Mouse (Mus musculus): ENCODE measurements around the gene Gspt1. TPM values are rescaled to one million over a fixed set of nuclear protein-coding genes. Genes with fewer than 3 reads are reported as not detected.

The Gspt1 gene
- total and polyA plus RNA-seq, 3 experiments: 135 to 562 (median 196) TPM

DNA sequence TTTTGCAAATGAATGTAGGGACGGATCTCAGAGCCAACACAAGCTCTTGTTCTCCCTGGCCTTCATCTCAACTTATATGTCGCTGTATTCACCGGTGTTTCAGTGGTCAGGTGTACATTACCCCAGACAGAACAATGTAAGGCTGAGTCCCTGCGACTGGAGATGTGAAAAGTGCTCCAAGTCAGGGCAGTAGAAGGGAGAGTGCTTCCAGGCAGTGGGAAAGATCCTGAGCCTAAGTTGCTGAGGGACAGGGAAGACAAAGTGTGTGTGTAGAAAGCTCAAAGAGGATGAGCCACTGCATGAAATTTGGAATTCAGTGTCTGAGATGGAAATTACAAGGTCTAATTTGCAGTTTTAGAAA, 77.3 kb downstream of the Gspt1 start:
- no peak for ATAC-seq (ENCODE audit: extremely low read depth, insufficient number of reproducible peaks, low FRiP score, poor library complexity, severe bottlenecking)
- TF ChIP-seq TAL1 (conservative IDR thresholded peaks at IDR 0.05; ENCODE audit: low read depth, low read length) (no peak), GATA2 (IDR thresholded peaks at IDR 0.05; ENCODE audit: borderline replicate concordance, low read depth, low read length) (no peak), POLR2AphosphoS5 (IDR thresholded peaks at IDR 0.05; ENCODE audit: insufficient replicate concordance, low read depth, low read length) (no peak), CTCF (IDR thresholded peaks at IDR 0.05; ENCODE audit: low read depth, low read length) (no peak), GATA1 (IDR thresholded peaks at IDR 0.05; ENCODE audit: borderline replicate concordance, low read length) (no peak)
- peaks cover 3% of the 10 kb centered on the region; the same call in 1 of the 2 replicates for H3K27me3 ChIP-seq (ENCODE audit: insufficient read depth, low read length)

DNA sequence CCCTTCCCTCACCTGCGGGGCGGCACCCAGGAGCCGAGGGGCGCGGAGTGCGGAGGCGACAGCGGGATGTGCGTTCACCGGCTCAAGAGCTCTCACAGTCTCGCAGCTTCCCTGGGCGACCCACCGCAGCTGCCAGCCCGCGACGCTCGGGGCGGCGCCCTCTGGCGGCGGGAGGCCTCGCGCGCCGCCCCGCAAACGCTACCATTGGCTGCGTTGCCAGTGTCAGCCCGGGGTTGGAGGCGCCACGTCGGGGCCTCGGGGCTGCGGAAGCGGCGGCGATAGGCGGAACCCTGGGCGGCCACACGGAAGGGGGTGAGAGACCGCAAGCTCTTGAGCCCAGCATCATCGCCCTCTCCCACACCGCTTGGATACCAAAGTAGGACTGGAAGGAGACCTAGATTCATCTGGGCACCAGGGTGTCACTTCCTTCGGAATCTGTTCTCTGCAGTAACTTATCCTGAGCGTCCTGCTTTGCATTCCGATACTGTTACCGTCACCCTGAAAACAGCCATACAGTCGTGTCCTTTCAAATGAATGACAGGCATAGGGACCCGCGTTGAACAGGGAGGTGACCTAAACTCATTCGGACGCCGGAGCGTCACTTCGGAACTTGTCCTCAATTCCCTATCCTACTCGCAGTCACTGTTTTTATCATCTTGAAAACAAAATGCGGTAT, 77.8 kb downstream of the Gspt1 start, which contains the start of gene Zc3h7a:
Gene Zc3h7a, minus strand, starts transcription at position 186 of the 676 bp plus-strand sequence.
- Histone ChIP-seq H3K36me3 (replicated peaks) (peaks cover 25% of the 10 kb centered on the region), H3K4me1 (ENCODE audit: insufficient read depth, low read depth, low read length) (peaks cover 43% of the 10 kb centered on the region), H3K27me3 (ENCODE audit: insufficient read depth, low read length) (peaks cover 3% of the 10 kb centered on the region; the same call in 1 of the 2 replicates), H3K4me3 (ENCODE audit: low read depth, low read length) (peak within 1 kb of the TSS; percentile 97), H3K9me3 (replicated peaks) (peaks cover 6% of the 10 kb centered on the region)
- DNase-seq (ENCODE audit: low spot score) (peak; percentile 86), ATAC-seq (ENCODE audit: extremely low read depth, insufficient number of reproducible peaks, low FRiP score, poor library complexity, severe bottlenecking) (peak; percentile 76)
- TF ChIP-seq POLR2AphosphoS5 (IDR thresholded peaks at IDR 0.05; ENCODE audit: insufficient replicate concordance, low read depth, low read length) (no peak), CTCF (IDR thresholded peaks at IDR 0.05; ENCODE audit: low read depth, low read length) (peak; percentile 57), TAL1 (conservative IDR thresholded peaks at IDR 0.05; ENCODE audit: low read depth, low read length) (no peak)

More for the DNA sequence above, 77.3 kb downstream of the Gspt1 start:
- Histone ChIP-seq H3K4me3 (ENCODE audit: low read depth, low read length) (peak overlapping the region; percentile 97), H3K9me3 (replicated peaks) (peaks cover 6% of the 10 kb centered on the region), H3K36me3 (replicated peaks) (peaks cover 21% of the 10 kb centered on the region), H3K4me1 (ENCODE audit: insufficient read depth, low read depth, low read length) (peaks cover 39% of the 10 kb centered on the region)
- DNase-seq (ENCODE audit: low spot score): no peak

DNA sequence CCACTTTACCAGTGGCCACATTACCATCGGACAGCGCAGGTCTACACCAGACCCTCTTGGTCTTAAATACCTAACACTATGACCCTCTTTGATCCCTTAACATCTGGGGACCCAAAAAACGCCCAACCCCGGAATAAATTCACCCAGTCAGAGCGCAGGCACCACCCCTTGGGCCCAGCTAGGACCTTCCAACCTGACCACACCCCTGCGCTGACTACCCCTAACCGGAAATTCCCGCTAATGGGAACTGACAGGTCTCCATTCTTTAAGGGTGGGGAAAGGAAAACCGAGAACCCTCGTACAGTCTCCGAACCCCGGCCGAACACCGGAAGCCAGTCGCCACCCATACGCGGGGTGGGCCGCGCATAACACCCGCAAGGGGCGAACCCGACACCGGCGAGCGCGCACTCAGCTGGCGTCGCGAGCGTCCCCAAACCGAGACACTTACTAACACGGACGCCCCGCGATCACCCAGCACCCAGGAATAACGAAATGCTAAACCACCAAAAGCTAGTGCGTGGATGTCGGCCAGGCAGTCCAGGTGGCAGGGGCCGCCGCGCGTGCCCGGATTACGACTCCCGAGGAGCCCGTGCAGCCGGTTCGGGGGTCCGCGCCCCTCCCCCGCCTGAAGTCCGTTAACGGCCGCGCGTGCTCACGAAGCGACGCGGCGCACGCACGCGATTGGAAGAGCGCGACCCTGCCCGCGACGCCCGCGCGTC, 78.5 kb downstream of the Gspt1 start:
- DNase-seq (ENCODE audit: low spot score): peak; percentile 47
- H3K36me3 ChIP-seq (replicated peaks): peaks cover 32% of the 10 kb centered on the region
- peak overlapping the region; percentile 97 for H3K4me3 ChIP-seq (ENCODE audit: low read depth, low read length)
- peaks cover 49% of the 10 kb centered on the region for H3K4me1 ChIP-seq (ENCODE audit: insufficient read depth, low read depth, low read length)
- H3K9me3 ChIP-seq (replicated peaks): peaks cover 6% of the 10 kb centered on the region
- ATAC-seq (ENCODE audit: extremely low read depth, insufficient number of reproducible peaks, low FRiP score, poor library complexity, severe bottlenecking): peak; percentile 61
- TF ChIP-seq TAL1 (conservative IDR thresholded peaks at IDR 0.05; ENCODE audit: low read depth, low read length) (no peak), POLR2AphosphoS5 (IDR thresholded peaks at IDR 0.05; ENCODE audit: insufficient replicate concordance, low read depth, low read length) (no peak), GATA2 (IDR thresholded peaks at IDR 0.05; ENCODE audit: borderline replicate concordance, low read depth, low read length) (no peak), GATA1 (IDR thresholded peaks at IDR 0.05; ENCODE audit: borderline replicate concordance, low read length) (no peak), CTCF (IDR thresholded peaks at IDR 0.05; ENCODE audit: low read depth, low read length) (no peak)
- H3K27me3 ChIP-seq (ENCODE audit: insufficient read depth, low read length): peaks cover 3% of the 10 kb centered on the region; the same call in 1 of the 2 replicates

DNA sequence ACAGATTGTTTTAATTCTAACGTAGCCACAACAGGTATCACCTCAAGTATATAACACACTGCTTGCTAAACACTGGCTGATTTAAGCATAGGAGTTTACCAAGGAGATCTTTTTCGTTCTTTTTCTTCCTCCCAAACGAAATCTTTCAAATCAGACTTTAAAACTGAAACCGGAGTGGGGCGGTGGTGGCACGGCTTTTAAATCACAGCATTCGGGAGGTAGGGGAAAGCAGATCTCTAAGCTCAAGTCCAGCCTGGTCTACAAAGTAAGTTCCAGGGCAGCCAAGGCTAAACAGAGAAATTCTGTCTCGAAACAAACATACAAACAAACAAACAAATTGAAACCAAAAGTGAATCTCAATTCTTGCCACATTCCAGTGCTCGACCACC, 79.0 kb downstream of the Gspt1 start:
- H3K4me3 ChIP-seq (ENCODE audit: low read depth, low read length): peak overlapping the region; percentile 97
- DNase-seq (ENCODE audit: low spot score) (no peak), ATAC-seq (ENCODE audit: extremely low read depth, insufficient number of reproducible peaks, low FRiP score, poor library complexity, severe bottlenecking) (no peak)
- peaks cover 51% of the 10 kb centered on the region for H3K4me1 ChIP-seq (ENCODE audit: insufficient read depth, low read depth, low read length)
- peaks cover 37% of the 10 kb centered on the region for H3K36me3 ChIP-seq (replicated peaks)
- TF ChIP-seq GATA1 (IDR thresholded peaks at IDR 0.05; ENCODE audit: borderline replicate concordance, low read length) (no peak), CTCF (IDR thresholded peaks at IDR 0.05; ENCODE audit: low read depth, low read length) (no peak), POLR2AphosphoS5 (IDR thresholded peaks at IDR 0.05; ENCODE audit: insufficient replicate concordance, low read depth, low read length) (no peak), TAL1 (conservative IDR thresholded peaks at IDR 0.05; ENCODE audit: low read depth, low read length) (no peak), GATA2 (IDR thresholded peaks at IDR 0.05; ENCODE audit: borderline replicate concordance, low read depth, low read length) (no peak)
- H3K9me3 ChIP-seq (replicated peaks): peaks cover 6% of the 10 kb centered on the region
- H3K27me3 ChIP-seq (ENCODE audit: insufficient read depth, low read length): peaks cover 1% of the 10 kb centered on the region; the same call in 1 of the 2 replicates

DNA sequence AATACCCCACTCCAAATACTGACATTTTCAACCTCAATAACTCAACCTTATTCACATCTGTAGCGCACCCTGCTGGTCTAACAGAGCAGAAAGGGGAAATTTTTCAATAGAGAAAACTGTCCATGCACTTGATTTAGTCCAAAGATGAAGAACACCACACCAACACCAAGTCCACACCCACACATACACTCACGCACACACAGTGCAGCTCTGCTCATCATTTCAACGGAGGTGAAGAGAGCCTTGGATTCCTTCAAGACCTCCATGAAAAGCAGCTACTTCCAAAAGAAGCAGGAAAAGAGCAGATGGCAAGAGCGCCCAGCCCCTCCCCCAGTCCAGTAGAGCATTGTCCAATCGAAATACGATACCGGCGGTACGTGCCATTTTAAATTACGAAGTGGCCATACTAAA, 79.4 kb downstream of the Gspt1 start:
- H3K27me3 ChIP-seq (ENCODE audit: insufficient read depth, low read length): no peaks in the 10 kb centered on the region
- H3K9me3 ChIP-seq (replicated peaks): peaks cover 5% of the 10 kb centered on the region
- peaks cover 38% of the 10 kb centered on the region for H3K36me3 ChIP-seq (replicated peaks)
- ATAC-seq (ENCODE audit: extremely low read depth, insufficient number of reproducible peaks, low FRiP score, poor library complexity, severe bottlenecking): no peak
- H3K4me1 ChIP-seq (ENCODE audit: insufficient read depth, low read depth, low read length): peaks cover 51% of the 10 kb centered on the region
- H3K4me3 ChIP-seq (ENCODE audit: low read depth, low read length): peak overlapping the region; percentile 97
- DNase-seq (ENCODE audit: low spot score): peak; percentile 22
- TF ChIP-seq CTCF (IDR thresholded peaks at IDR 0.05; ENCODE audit: low read depth, low read length) (peak; percentile 32; the same call in 1 of the 2 replicates), POLR2AphosphoS5 (IDR thresholded peaks at IDR 0.05; ENCODE audit: insufficient replicate concordance, low read depth, low read length) (no peak)

DNA sequence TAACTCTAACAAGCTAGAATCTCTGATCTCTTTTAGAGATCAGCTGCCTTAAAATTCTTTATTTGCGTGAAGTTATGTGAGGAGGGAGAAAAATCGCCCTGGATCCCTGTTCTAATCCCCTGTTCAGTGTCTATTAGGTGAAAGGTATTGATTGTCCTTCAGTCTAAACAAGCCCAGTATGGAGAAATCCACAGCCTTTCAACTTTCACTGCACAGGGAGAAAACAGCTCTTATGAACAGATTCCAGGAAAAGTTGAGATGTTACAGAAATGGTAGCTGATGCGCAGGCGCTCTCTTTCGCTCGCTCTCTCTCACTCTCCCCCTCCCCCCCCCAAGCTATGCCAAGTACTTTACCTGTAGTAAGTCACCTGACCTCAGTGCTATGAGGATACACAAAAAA, 82.4 kb downstream of the Gspt1 start:
- TF ChIP-seq GATA2 (IDR thresholded peaks at IDR 0.05; ENCODE audit: borderline replicate concordance, low read depth, low read length) (no peak), POLR2AphosphoS5 (IDR thresholded peaks at IDR 0.05; ENCODE audit: insufficient replicate concordance, low read depth, low read length) (no peak), CTCF (IDR thresholded peaks at IDR 0.05; ENCODE audit: low read depth, low read length) (no peak), TAL1 (conservative IDR thresholded peaks at IDR 0.05; ENCODE audit: low read depth, low read length) (no peak)
- DNase-seq (ENCODE audit: low spot score) (no peak), ATAC-seq (ENCODE audit: extremely low read depth, insufficient number of reproducible peaks, low FRiP score, poor library complexity, severe bottlenecking) (no peak)
- no peak overlapping the region for H3K4me3 ChIP-seq (ENCODE audit: low read depth, low read length)
- H3K36me3 ChIP-seq (replicated peaks): peaks cover 53% of the 10 kb centered on the region
- no peaks in the 10 kb centered on the region for H3K27me3 ChIP-seq (ENCODE audit: insufficient read depth, low read length)
- H3K9me3 ChIP-seq (replicated peaks): no peaks in the 10 kb centered on the region
- peaks cover 47% of the 10 kb centered on the region for H3K4me1 ChIP-seq (ENCODE audit: insufficient read depth, low read depth, low read length)

Other genes with a start within 250 kb of the Gspt1 start
- gene Snn, start 193.4 kb downstream of the Gspt1 start, total RNA-seq (2014; fragmentation: Nextera tagmentation): 4.6 TPM in 1 of 2 replicates, not detected in the other
- 0.99 and 1.1 TPM in 2 replicates for gene Snn, start 193.4 kb downstream of the Gspt1 start, total RNA-seq (2017)
- gene Snn, start 193.4 kb downstream of the Gspt1 start, polyA plus RNA-seq (2012): 0.10 and 0.12 TPM in 2 replicates
- gene Litaf, start 188.2 kb downstream of the Gspt1 start, total RNA-seq (2014; fragmentation: Nextera tagmentation): not detected in 2 replicates
- 0.17 and 0.87 TPM in 2 replicates for gene Litaf, start 188.2 kb downstream of the Gspt1 start, total RNA-seq (2017)
- 0.13 and 0.22 TPM in 2 replicates for gene Litaf, start 188.2 kb downstream of the Gspt1 start, polyA plus RNA-seq (2012)
- 29.9 and 43.3 TPM in 2 replicates for gene Txndc11, start 119.7 kb downstream of the Gspt1 start, total RNA-seq (2014; fragmentation: Nextera tagmentation)
- 23.7 and 27.0 TPM in 2 replicates for gene Txndc11, start 119.7 kb downstream of the Gspt1 start, total RNA-seq (2017)
- 19.2 and 23.1 TPM in 2 replicates for gene Txndc11, start 119.7 kb downstream of the Gspt1 start, polyA plus RNA-seq (2012)
- gene Zc3h7a, start 77.9 kb downstream of the Gspt1 start, total RNA-seq (2014; fragmentation: Nextera tagmentation): 270 and 306 TPM in 2 replicates
- gene Zc3h7a, start 77.9 kb downstream of the Gspt1 start, total RNA-seq (2017): 228 and 262 TPM in 2 replicates
- 9.1 and 12.0 TPM in 2 replicates for gene Zc3h7a, start 77.9 kb downstream of the Gspt1 start, polyA plus RNA-seq (2012)
- 229 and 276 TPM in 2 replicates for gene Rsl1d1, start 51.0 kb downstream of the Gspt1 start, total RNA-seq (2014; fragmentation: Nextera tagmentation)
- 224 and 269 TPM in 2 replicates for gene Rsl1d1, start 51.0 kb downstream of the Gspt1 start, total RNA-seq (2017)
- 30.1 and 44.2 TPM in 2 replicates for gene Rsl1d1, start 51.0 kb downstream of the Gspt1 start, polyA plus RNA-seq (2012)
- not detected in 2 replicates for gene Tnfrsf17, start 59.5 kb upstream of the Gspt1 start, total RNA-seq (2014; fragmentation: Nextera tagmentation)
- not detected in 2 replicates for gene Tnfrsf17, start 59.5 kb upstream of the Gspt1 start, total RNA-seq (2017)
- not detected in 2 replicates for gene Tnfrsf17, start 59.5 kb upstream of the Gspt1 start, polyA plus RNA-seq (2012)
- 7.8 and 9.1 TPM in 2 replicates for gene Snx29, start 68.6 kb upstream of the Gspt1 start, total RNA-seq (2014; fragmentation: Nextera tagmentation)
- 14.0 and 18.0 TPM in 2 replicates for gene Snx29, start 68.6 kb upstream of the Gspt1 start, total RNA-seq (2017)
- gene Snx29, start 68.6 kb upstream of the Gspt1 start, polyA plus RNA-seq (2012): 3.9 and 4.4 TPM in 2 replicates

All from G1E (cell line).